Mouse (Mus musculus): ENCODE results near the gene Trpm7.
"Not testable (repeated sequence)": the region's sequence is repeated elsewhere in the genome, so short reads cannot be mapped to it uniquely, and the experiment has no call there.

Gene Trpm7

DNA sequence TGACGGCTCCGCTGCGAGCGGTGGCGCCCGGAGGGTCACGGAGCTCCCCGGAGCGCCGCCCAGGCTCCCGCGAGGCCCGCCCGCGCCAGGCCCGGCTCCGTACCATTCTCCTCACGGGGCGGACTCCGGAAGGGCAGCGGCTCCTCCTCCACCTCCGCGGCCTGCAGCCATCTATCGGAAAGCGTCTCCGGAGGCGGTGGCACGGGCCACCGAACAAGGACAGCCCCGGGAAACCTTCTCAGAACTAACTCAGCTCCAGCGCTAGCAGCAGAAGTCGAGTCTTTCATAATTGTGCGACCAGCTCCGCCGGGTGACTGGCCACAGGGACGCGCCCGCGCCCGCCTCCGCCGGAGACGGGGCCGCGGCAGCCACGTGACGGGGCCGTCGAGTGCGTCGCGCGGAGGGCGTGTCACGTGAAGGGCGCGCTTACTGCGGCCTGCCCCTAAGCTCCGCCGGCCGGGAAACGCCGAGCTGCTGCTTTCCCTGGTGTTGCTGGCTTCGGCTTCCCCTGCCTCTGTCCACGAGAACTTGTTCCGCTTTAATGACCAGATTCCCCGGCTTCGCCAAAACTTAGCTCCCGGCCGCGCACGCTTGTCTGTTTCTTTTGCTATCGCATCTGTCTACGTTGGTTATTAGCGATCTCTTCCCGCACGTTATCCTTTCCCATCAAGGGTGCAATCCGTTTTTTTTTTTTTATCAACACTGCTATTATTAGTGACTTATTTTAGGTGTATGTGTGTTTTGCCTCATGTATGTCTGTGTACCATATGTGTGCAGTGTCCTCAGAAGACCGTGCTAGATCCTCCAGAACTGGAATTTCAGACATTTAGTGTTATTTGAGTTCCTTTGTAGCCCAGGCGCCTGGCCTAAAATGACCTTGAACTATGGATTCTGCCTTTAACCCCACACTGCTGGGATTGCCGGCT is at the start of gene Trpm7:
Gene Trpm7, minus strand, starts transcription at position 360 of the 926 bp plus-strand sequence.
- peak; percentile 89 to 94 for DNase-seq (ENCODE audit: low spot score in 2 of 2)

DNA sequence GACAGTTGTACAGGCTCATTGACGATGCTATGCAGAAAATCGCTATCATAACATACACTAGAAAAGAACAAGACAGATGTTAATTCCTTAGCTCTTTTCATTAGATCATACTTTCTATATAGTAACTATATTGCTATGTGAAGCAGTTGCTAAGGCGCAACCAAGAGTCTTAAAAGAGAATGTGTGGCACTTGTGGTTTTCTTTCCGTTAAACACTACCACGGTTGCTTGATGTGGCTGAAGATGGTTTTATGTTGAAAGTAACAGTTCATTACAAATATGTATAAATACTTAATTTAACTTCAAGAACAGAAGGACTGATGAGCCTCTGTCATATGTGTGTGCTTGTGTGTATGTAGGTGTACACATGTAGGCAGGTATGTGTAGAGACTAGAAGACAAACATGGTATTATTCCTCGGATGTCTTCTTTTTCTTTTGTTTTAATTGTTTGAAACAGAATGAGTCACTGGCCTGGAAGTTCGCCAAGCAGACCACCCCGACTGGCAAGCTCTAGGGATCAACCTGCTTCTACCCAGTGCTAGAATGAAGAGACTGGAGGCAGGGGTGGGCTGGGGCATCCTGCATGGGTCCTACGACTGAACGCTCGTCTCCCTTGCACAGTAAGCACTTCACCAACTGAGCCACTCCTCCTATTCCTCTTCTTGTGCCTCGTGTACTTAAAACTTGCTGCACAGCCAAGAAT is 44.5 kb upstream of the Trpm7 start:
- DNase-seq (ENCODE audit: low spot score in 2 of 2), result no peak

DNA sequence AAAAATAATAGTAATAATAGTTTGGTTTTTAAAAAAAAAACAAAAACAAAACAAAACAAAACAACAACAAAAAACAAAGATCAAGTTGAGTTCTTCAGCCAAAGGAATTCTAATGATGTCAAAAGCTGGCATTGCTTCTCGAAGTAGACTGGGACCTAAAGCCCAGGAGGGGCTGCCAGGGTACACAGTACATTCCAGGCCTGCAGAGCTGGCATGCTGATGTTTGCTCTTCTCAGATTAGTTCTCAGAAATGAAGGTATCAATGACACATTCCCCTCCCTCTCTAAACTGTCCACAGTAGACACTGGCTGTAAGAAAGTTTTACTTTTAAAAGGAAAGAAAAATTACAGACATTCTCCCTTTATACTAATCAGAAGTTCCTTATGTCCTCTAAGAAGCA is 40.2 kb upstream of the Trpm7 start:
- no peak for DNase-seq (ENCODE audit: low spot score in 2 of 2)

GRCm38 (mm10) chr2:126914096-126914495 is 38.1 kb upstream of the Trpm7 start:
- DNase-seq (ENCODE audit: low spot score in 2 of 2), result no peak

DNA sequence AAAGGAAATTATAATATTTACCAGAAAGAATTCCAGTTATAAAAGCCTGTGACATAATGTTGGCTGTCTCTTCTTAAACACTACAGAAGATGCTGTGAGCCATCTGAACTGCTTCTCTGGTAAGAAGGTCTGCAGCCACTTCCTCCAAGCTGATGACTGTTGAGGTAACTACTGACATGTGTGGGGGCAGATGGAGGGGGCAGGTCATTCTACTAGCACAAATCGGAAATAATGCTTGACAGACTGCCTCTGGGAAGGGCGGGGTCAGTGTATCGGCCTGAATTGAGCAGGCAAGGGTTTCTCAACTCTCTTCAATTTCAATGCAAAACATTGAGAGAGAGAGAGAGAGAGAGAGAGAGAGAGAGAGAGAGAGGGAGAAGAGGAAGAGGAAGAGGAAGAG is 28.1 kb upstream of the Trpm7 start:
- DNase-seq (ENCODE audit: low spot score in 2 of 2), result no peak

DNA sequence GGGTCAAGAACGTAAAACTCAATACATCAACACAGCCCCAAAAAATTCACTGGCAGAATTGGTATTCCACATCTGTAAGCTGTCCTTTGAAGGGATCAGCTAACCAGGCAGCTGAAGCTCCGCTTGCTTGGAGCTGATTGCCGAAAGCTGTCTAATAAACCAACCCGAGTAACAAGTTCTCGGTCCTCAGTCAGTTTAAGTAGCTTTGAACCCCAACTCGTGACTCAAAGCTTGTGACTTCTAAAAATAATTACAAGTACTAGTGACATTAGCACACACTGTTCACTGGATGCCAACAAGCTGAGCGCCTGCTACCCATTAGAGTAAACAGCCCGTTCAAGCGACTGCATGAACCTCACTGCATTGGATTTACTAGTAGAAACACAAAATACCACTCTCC is 21.5 kb upstream of the Trpm7 start:
- DNase-seq (ENCODE audit: low spot score in 2 of 2), result no peak

DNA sequence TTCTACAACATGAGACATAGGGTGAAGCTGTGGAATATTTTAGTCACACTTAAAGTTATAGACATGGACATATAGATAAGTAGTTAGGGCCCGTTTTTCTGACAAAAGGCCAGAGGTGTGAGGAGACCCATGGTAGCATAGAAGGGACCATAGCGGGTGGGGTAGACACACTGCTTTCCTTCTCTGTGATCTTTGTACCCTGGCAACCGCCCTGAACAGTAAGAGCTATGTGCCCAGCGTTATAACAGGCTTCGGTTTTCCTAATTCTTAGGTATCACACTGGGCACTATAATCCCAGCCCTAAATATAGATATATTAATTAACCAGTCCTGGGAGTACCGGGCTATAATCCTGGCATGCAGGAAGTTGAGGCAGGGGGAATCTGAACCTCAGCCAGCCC is 20.9 kb upstream of the Trpm7 start:
- no peak for DNase-seq (ENCODE audit: low spot score in 2 of 2)

DNA sequence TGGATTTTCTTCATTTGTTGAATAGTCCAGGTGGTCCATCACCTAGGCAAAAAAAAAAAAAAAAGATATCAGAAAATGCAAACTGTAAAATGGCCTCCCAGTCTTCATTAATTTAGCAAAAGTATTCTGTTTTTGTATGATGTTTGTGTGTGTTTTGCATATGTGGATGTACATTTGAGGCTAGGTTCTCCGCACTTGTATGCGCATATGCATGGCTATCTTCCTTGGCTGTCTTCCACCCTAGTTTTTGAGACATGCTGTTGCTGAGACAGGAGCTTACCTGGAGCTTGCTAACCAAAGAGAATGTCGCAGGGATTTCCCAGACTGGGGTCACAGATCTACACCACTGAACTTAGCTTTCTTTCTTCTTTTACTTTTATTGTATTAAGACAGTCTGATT is 18.2 kb upstream of the Trpm7 start:
- no peak for DNase-seq (ENCODE audit: low spot score in 2 of 2)

DNA sequence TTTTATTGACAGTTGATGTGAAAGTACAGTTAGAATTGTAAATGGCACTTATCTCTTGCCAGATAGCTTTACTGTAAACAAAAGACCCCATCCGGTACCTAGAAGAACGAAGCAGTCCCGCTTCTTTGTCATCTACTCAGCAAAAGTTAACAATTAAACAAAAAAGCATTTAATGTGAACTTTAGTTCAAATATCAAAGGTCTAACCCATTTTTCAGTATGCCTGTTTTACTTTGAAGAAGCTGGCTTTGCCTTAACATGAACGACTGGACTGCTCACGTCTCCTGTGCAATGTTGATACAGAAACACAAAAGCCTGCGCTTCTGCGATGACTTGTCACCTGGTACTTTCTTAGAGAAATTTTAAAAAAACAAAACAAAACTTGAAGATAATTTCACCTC is 16.3 kb upstream of the Trpm7 start:
- no peak for DNase-seq (ENCODE audit: low spot score in 2 of 2)

DNA sequence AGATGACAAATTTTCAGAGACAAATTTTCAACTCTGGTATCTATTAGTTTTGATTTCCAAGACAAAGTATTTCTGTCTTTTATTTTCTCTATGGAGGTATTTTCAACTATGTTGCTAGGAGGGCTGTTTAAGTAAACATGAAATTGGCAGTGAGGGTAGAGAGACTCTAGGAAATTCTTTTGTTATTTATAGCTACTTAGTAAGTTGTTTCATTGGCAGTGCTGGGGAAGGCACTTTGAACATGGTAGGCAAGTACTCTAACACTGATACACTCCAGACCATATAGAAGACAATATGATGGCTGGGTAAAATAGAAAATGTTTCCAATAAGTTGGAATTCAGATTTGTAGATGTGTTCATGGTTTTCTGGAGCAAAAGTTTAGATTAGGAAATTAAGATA is 15.7 kb upstream of the Trpm7 start:
- no peak for DNase-seq (ENCODE audit: low spot score in 2 of 2)

DNA sequence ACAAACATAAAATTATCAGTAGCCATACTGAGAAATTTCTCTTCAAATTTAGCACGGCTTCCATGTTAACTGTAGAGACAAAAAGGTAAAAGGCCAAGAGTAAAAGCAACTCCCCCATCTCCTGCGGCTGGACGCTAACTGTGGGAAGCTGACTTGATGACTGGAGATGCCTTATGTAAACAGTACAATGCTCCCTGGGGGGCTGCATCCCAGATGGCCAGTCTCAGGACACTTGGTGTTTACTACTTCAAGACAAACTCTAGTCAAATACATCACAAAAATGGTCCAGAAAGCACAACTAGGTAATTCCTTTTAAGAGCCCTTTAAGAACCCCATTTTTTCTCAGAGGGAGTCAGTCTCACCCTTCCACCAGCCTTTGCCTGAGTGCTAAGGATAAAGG is 11.1 kb upstream of the Trpm7 start:
- DNase-seq (ENCODE audit: low spot score in 2 of 2), result no peak

DNA sequence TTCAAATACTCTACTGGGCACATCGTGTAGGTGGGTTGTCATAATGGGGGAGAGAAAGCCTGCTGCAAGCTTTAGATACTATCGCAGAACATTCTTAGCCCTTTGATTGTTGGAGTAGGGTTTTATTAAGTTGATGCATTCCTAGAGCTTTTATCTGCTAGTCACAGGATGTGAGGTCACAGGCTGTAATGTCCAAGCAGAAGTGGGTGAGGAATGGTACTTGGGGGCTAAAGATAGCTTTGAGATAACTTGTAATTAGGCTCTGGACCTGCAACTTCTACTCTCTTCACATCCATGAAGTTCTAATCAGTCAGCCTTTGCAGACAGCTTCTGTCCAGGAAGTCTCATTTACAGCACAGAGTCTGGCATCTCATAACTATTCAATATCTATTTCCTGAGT is 9.8 kb upstream of the Trpm7 start:
- no peak for DNase-seq (ENCODE audit: low spot score in 2 of 2)

- DNase-seq (ENCODE audit: low spot score in 2 of 2), result not testable (repeated sequence)
These were observed 6.7 kb upstream of the Trpm7 start for GRCm38 (mm10) chr2:126882711-126883110.

- no peak for DNase-seq (ENCODE audit: low spot score in 2 of 2)
These were observed 2.0 kb upstream of the Trpm7 start for GRCm38 (mm10) chr2:126877991-126878390.

DNA sequence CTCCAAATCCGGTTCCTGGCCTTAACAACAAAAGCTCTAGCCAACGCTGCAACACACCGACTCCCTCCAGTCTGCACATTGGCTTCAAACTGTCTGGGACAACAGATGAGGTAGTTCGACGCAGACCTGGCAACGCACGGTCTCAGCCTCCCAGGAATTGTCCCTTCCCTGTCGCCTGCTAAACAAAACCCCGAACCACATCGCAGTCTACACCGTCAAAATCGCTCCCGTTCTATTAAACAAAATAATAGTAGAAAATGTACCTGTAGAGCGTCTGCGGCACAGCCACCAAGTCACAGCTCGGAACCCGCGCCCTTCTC is 554 bp downstream of the Trpm7 start:
- no peak for DNase-seq (ENCODE audit: low spot score in 2 of 2)

DNA sequence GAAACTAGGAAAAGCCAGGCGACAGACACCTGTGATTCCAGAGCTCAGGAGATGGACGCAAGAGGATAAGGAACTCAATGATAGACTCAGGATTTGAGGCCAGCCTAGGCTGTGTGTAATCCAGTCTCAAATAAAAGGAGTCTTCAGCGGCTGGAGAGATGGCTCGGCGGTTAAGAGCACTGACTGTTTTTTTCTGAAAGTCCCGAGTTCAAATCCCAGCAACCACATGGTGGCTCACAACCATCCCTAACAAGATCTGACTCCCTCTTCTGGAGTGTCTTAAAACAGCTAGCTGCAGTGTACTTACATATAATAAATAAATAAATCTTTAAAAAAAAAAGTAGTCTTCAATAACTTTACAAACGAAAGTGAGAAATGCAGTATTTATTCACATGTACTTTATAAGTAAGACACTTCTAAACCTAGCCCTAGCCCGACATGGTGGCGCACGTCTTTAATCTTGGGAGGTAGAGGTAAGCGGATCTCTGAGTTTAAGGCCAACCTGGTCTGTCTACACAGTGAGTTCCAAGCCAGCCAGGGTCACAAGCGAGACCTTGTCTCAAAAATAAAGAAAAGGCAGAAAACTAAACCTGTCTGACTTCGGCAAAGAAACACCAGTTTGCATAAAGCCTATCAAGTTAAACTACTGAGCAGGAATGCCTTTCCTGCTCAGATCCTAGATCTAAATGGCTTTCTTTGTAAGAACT is 1.1 kb downstream of the Trpm7 start:
- peak in 1 of 2 experiments; percentile 16 for DNase-seq (ENCODE audit: low spot score in 2 of 2)

DNA sequence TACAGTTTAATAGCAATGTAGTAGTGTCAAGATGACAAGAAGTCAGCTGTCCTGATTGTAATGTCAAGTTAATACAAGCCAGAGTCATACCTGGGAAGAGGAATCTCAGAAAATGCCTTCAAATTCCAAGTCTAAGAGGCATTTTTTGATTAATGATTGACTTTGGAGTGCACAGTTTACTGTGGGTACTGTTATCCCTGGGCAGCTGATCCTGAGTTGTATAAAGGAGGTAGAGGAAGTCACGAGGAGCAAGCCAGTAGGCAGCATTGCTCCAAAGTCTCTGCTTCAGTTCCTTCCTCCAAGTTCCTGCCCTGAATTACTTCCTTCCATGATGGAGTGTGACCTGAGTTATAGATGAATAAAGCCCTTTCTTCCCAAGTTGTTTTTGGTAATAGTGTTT is 9.7 kb downstream of the Trpm7 start:
- no peak for DNase-seq (ENCODE audit: low spot score in 2 of 2)

DNA sequence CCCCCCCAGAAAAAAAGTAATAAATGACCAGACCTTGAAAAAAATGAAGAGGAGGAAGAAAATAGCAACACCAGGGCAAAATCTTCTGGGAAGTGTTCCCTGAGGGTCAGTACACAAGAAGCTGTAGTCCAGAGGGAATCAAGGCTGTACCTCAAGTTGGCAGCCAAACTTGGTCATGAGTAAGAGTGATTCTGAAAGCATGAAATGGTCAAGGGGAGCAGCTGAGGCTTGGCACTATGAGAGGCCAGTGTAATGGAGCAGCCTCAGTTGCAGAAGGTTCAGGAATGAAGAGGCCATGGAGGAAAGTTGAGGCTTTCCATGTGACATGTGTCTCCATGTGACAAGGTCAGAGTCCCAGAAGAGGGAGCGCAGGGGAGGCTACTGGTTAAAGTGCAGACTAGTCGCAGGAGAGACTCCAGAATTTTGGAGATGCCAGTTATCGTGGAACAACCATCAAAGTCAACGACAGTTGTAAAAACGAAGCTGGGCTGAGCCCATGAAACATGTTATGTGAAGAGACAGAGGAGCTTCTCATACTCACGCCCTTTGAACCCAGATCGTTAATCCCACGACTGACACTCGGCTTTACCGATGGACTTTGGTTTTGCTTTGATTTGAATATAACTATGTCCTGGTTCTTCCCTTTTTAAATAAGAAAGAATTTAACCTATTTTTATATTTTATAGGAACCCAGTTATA is 10.4 kb downstream of the Trpm7 start:
- no peak for DNase-seq (ENCODE audit: low spot score in 2 of 2)

DNA sequence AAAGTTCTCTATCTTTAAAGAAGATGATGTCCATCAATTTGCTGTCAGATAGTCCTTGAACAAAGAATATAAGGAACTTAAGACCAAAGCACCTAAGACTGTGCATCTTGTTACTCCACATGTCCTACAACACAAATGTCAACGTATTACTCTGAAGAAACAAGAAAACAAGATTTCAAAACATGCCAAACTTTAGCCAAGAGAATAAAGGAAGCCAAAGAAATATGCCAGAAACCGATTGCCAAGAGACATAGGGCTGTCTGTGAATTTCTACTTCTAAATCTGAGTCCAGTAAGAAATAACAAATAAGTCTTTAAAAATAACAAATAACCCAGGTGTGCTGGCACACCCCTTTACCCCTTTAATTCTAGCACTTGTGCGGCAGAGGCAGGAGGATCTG is 11.0 kb downstream of the Trpm7 start:
- DNase-seq (ENCODE audit: low spot score in 2 of 2), result no peak

DNA sequence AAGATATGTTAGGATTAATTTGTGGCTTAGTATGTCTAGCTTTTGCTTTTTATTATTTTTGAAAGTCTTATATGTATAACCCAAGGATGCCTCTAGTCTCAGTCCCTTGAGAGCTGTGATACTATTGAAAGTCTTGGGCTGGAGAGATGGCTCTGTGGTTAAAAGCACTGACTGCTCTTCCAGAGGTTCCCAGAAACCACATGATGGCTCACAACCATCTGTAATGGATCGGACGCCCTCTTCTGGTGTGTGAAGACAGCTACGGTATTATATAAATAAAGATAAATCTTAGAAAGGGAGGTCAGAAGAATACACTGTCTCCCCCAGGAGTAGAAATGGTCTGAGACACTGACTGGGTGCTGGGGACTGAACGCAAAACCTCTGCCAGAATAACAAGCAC is 31.3 kb downstream of the Trpm7 start:
- DNase-seq (ENCODE audit: low spot score in 2 of 2), result no peak

GRCm38 (mm10) chr2:126838848-126839247 is 37.2 kb downstream of the Trpm7 start:
- DNase-seq (ENCODE audit: low spot score in 2 of 2), result no peak

DNA sequence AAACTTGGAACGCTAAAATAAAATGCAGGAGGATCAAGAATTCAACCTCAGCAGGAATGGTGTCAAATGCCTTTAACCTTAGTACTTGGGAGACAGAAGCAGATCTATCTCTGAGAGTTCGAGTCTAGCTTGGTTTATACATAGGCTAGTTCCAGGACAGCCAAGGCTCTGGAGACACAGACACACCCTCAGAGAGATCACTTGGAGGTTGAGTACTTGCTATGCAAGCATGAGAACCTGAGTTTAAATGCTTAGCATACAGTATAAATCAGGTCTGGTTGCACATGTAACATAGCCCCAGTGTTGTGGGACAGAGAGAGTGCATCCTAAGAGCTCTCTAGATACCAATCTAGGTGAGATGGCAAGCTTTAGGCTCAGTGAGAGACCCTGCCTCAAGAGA is 58.6 kb downstream of the Trpm7 start:
- DNase-seq (ENCODE audit: low spot score in 2 of 2), result no peak
